Mouse (Mus musculus): ENCODE data around the gene Col6a3.

Gene Col6a3

GRCm38 (mm10) chr1:90723754-90724153 lies 120.0 kb downstream of the Col6a3 start:
- no peak for DNase-seq (ENCODE audit: low spot score in 2 of 2)

GRCm38 (mm10) chr1:90723325-90723724 lies 120.4 kb downstream of the Col6a3 start:
- DNase-seq (ENCODE audit: low spot score in 2 of 2): no peak

- no peak for DNase-seq (ENCODE audit: low spot score in 2 of 2)
These were observed 121.8 kb downstream of the Col6a3 start for GRCm38 (mm10) chr1:90722021-90722420.

GRCm38 (mm10) chr1:90720610-90721241 lies 123.0 kb downstream of the Col6a3 start:
- DNase-seq (ENCODE audit: low spot score in 2 of 2): no peak

DNA sequence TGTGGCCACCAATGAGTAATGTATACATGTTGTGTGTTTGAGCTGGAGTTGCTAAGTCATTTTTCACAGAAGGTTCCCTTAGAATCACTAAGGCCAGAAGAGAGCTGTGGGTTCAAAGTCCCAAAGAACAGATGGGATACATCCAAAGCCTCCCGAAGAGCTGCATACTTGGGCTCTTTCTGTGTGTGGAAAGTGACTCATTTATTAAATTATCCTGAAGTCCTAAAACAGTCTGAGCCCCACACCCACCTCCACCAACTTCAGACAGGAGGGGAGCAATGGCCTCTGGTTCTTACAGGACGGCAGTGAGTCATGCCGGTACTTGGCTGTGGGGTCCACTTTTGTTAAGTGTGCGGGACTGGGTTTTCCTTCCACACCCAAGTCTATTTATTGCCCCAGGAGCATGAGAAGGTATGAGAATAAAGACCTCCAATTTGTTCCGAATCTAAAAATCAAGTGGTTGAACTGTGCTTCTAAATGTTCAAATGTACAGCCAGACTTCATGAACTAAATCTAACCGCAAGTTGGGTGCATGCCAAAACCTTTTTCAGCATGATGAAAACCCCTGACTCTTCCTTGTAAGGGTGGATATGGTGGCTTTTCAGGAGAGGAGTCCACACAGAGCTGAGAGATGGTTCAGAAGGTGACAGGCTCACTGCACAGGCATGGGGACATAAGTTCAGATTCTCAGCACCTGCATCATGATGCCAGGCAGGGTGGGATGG lies 124.8 kb downstream of the Col6a3 start:
- DNase-seq (ENCODE audit: low spot score in 2 of 2): no peak

DNA sequence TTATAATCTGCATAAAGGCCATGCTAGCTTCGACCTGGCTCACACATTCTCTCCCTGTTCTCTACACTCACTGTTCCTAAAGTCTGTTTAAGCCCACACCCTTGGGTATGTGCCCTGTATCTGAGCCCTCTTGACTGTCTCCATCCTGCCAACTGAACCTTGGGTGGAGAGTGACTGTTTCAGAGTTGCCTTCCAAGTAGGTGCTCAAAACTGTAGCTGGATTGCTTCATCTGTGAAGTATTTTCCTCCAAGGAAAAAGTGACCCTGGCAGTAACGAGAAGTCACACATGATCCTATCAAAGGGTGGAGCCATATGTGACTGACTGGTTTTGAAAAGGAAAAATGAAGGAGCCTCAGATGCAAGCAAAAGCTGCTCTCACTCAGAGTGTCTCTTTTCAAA lies 127.5 kb downstream of the Col6a3 start:
- no peak for DNase-seq (ENCODE audit: low spot score in 2 of 2)

Measured in left cerebral cortex, adult 9 months (tissue).